Mouse (Mus musculus): ENCODE results near the gene Nrxn2. TPM values are rescaled to one million over a fixed set of nuclear protein-coding genes. Genes with fewer than 3 reads are reported as not detected.

The Nrxn2 gene
- polyA plus RNA-seq, 1 experiment from 2014 or later = 0.47 TPM

GRCm38 (mm10) chr19:6539592-6539991, 121.1 kb downstream of the Nrxn2 start:
- Histone ChIP-seq H3K36me3 (ENCODE audit: insufficient read depth) (no peaks in the 10 kb centered on the region), H3K9me3 (ENCODE audit: low read depth, low read length) (no peaks in the 10 kb centered on the region), H3K4me1 (ENCODE audit: insufficient read depth) (no peaks in the 10 kb centered on the region), H3K4me3 (ENCODE audit: low read depth, low read length) (no peak overlapping the region), H3K9ac (no peak overlapping the region), H3K27ac (ENCODE audit: low read depth) (no peak overlapping the region), H3K4me2 (no peak overlapping the region), H3K27me3 (ENCODE audit: insufficient read depth, low read length) (no peaks in the 10 kb centered on the region)
- TF ChIP-seq CTCF (IDR thresholded peaks at IDR 0.05; ENCODE audit: low read depth) = no peak
- ATAC-seq (ENCODE audit: insufficient read depth) (no peak), DNase-seq (no peak)
- 66% methylated on average over 4 of the region's 4 CpGs for WGBS

DNA sequence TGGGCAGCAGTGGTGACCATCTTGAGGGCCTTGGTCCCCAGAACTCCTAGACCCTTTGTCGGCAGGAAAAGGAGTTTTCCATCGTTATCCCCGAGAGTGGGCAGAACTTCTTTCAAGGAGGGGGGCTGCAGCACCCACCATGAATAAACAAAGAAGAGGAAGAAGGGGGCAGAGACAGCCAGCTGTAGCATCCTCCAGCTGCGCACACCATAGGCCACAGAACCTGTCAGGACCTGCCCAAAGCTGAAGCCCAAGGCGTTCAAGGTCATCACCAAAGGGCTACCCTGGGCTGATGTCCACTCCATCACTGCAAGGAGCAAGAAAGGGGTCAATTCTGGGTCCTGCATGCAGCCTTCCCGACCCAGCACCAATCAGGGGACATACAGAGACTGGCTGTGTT, 121.7 kb downstream of the Nrxn2 start:
- H3K4me2 ChIP-seq = no peak overlapping the region
- WGBS = 50% methylated on average over 6 of the region's 6 CpGs

GRCm38 (mm10) chr19:6541521-6541920, 123.0 kb downstream of the Nrxn2 start:
- H3K27ac ChIP-seq (ENCODE audit: low read depth) = no peak overlapping the region
- TF ChIP-seq CTCF (IDR thresholded peaks at IDR 0.05; ENCODE audit: low read depth) = no peak
- no peak for DNase-seq

More for the DNA sequence above, 121.7 kb downstream of the Nrxn2 start:
- H3K27ac ChIP-seq (ENCODE audit: low read depth) = no peak overlapping the region
- no peak overlapping the region for H3K9ac ChIP-seq
- ATAC-seq (ENCODE audit: insufficient read depth) (no peak), DNase-seq (no peak)
- no peaks in the 10 kb centered on the region for H3K9me3 ChIP-seq (ENCODE audit: low read depth, low read length)
- H3K27me3 ChIP-seq (ENCODE audit: insufficient read depth, low read length) = no peaks in the 10 kb centered on the region
- no peak overlapping the region for H3K4me3 ChIP-seq (ENCODE audit: low read depth, low read length)
- TF ChIP-seq CTCF (IDR thresholded peaks at IDR 0.05; ENCODE audit: low read depth) = no peak
- H3K36me3 ChIP-seq (ENCODE audit: insufficient read depth) = no peaks in the 10 kb centered on the region
- H3K4me1 ChIP-seq (ENCODE audit: insufficient read depth) = no peaks in the 10 kb centered on the region

DNA sequence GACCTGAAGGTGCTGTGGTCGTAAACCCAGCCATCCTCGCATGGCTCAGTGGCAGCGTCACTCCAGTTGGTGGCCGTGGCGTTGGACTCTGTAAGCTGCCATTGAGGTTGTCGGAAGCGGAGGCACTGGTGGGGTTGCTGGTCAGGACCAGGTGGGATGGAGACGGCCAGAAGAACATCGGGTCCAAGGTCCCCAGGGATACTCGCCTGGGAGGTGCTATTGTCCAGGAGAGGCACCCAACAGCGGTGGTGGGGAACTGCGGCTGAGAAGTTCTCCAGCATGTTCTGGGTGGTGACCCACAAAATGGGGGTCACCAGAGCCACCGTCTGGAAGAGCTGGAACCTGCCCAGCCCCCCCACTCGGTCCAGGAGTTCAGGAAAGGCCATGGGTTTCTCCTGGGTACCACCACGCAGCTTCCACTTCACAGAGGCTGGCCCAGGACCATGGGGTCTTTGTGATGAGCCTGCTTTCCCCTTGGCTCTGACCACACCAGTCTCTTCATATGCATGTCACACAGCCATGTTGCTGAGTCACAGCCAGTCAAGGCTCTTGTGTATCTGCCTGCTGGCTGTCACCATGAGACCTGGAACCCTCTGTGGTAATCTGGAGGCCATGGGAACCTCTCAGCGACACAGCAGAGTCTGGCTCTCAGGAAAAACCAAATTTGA, 124.0 kb downstream of the Nrxn2 start, which contains the start of gene Slc22a12:
TSS of gene Slc22a12 (minus strand) at position 666 of the 668 bp plus-strand sequence.
- Histone ChIP-seq H3K4me1 (ENCODE audit: insufficient read depth) (no peaks in the 10 kb centered on the region), H3K36me3 (ENCODE audit: insufficient read depth) (no peaks in the 10 kb centered on the region), H3K9ac (no peak within 1 kb of the TSS), H3K27me3 (ENCODE audit: insufficient read depth, low read length) (no peaks in the 10 kb centered on the region), H3K9me3 (ENCODE audit: low read depth, low read length) (no peaks in the 10 kb centered on the region), H3K4me3 (ENCODE audit: low read depth, low read length) (no peak within 1 kb of the TSS), H3K27ac (ENCODE audit: low read depth) (no peak within 1 kb of the TSS), H3K4me2 (no peak within 1 kb of the TSS)
- 82% methylated on average over 16 of the region's 16 CpGs for WGBS
- TF ChIP-seq CTCF (IDR thresholded peaks at IDR 0.05; ENCODE audit: low read depth) = no peak
- DNase-seq (no peak), ATAC-seq (ENCODE audit: insufficient read depth) (no peak)

More at GRCm38 (mm10) chr19:6541521-6541920, 123.0 kb downstream of the Nrxn2 start:
- Histone ChIP-seq H3K27me3 (ENCODE audit: insufficient read depth, low read length) (no peaks in the 10 kb centered on the region), H3K9ac (no peak overlapping the region), H3K4me1 (ENCODE audit: insufficient read depth) (no peaks in the 10 kb centered on the region), H3K4me3 (ENCODE audit: low read depth, low read length) (no peak overlapping the region), H3K4me2 (no peak overlapping the region), H3K9me3 (ENCODE audit: low read depth, low read length) (no peaks in the 10 kb centered on the region), H3K36me3 (ENCODE audit: insufficient read depth) (no peaks in the 10 kb centered on the region)
- 76% methylated on average over 7 of the region's 7 CpGs for WGBS
- no peak for ATAC-seq (ENCODE audit: insufficient read depth)

DNA sequence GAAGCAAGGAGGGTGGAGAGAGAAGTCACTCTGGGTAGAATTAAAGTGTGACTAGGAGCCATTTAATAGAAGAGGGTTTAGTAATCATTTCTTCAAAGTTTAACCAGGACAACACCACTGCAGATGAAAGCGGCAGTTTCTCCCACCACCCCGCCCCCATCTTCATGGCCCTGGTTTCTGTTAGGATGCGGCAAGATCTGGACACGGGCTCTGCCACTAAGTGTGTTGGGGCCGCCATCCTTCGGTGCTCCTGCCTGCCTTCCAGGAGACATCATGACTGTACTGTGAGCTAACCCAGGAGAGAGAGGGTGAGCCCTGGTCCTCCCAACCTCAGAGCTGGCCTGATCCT, 124.5 kb downstream of the Nrxn2 start:
- Histone ChIP-seq H3K9ac (no peak overlapping the region), H3K36me3 (ENCODE audit: insufficient read depth) (no peaks in the 10 kb centered on the region), H3K27ac (ENCODE audit: low read depth) (no peak overlapping the region), H3K9me3 (ENCODE audit: low read depth, low read length) (no peaks in the 10 kb centered on the region), H3K27me3 (ENCODE audit: insufficient read depth, low read length) (no peaks in the 10 kb centered on the region), H3K4me3 (ENCODE audit: low read depth, low read length) (no peak overlapping the region), H3K4me2 (no peak overlapping the region), H3K4me1 (ENCODE audit: insufficient read depth) (no peaks in the 10 kb centered on the region)
- WGBS = 83% methylated on average over 6 of the region's 6 CpGs
- no peak for TF ChIP-seq CTCF (IDR thresholded peaks at IDR 0.05; ENCODE audit: low read depth)
- no peak for DNase-seq
- no peak for ATAC-seq (ENCODE audit: insufficient read depth)

GRCm38 (mm10) chr19:6543518-6543917, 125.0 kb downstream of the Nrxn2 start:
- H3K4me1 ChIP-seq (ENCODE audit: insufficient read depth) = no peaks in the 10 kb centered on the region
- no peak for TF ChIP-seq CTCF (IDR thresholded peaks at IDR 0.05; ENCODE audit: low read depth)
- H3K36me3 ChIP-seq (ENCODE audit: insufficient read depth) = no peaks in the 10 kb centered on the region
- no peaks in the 10 kb centered on the region for H3K9me3 ChIP-seq (ENCODE audit: low read depth, low read length)
- H3K9ac ChIP-seq = no peak overlapping the region
- no peak overlapping the region for H3K27ac ChIP-seq (ENCODE audit: low read depth)
- no peaks in the 10 kb centered on the region for H3K27me3 ChIP-seq (ENCODE audit: insufficient read depth, low read length)
- H3K4me2 ChIP-seq = no peak overlapping the region
- H3K4me3 ChIP-seq (ENCODE audit: low read depth, low read length) = no peak overlapping the region
- ATAC-seq (ENCODE audit: insufficient read depth) (no peak), DNase-seq (no peak)
- WGBS = 39% methylated on average over 7 of the region's 7 CpGs

- H3K4me1 ChIP-seq (ENCODE audit: insufficient read depth) = no peaks in the 10 kb centered on the region
- DNase-seq = no peak
- H3K27me3 ChIP-seq (ENCODE audit: insufficient read depth, low read length) = no peaks in the 10 kb centered on the region
- WGBS = 86% methylated on average over 13 of the region's 13 CpGs
- no peak for TF ChIP-seq CTCF (IDR thresholded peaks at IDR 0.05; ENCODE audit: low read depth)
- no peaks in the 10 kb centered on the region for H3K36me3 ChIP-seq (ENCODE audit: insufficient read depth)
- no peak overlapping the region for H3K4me2 ChIP-seq
- H3K9me3 ChIP-seq (ENCODE audit: low read depth, low read length) = no peaks in the 10 kb centered on the region
- H3K9ac ChIP-seq = no peak overlapping the region
- no peak for ATAC-seq (ENCODE audit: insufficient read depth)
- H3K4me3 ChIP-seq (ENCODE audit: low read depth, low read length) = no peak overlapping the region
- H3K27ac ChIP-seq (ENCODE audit: low read depth) = no peak overlapping the region
These were observed 126.2 kb downstream of the Nrxn2 start for GRCm38 (mm10) chr19:6544712-6545111.
